Mouse (Mus musculus): ENCODE data around the gene Polr2m. TPM values are rescaled to one million over a fixed set of nuclear protein-coding genes. Genes with fewer than 3 reads are reported as not detected.

The Polr2m gene
- polyA plus RNA-seq, 1 experiment = 305 TPM

DNA sequence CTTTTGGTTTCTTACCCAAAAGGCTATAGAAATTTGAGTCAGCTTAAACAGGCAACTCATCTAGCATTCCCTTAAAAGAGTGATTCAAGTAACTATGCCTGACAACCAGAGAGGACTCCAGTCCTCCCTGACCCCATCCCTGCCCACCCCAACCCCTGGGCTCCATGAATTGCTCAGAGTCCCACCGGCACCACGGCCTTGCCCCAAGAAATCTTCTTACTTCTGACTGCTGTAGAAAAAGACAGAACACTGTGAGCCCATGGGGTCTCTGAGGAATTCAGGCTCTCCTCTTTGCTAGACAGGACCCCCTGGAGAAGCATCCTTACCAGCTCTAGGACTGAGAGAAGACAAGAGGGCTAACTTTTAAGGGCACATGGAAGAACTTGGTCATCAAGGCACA is 40.4 kb downstream of the Polr2m start:
- no peaks in the 10 kb centered on the region for H3K4me1 ChIP-seq (ENCODE audit: control insufficient read depth, insufficient read depth, low read length)

DNA sequence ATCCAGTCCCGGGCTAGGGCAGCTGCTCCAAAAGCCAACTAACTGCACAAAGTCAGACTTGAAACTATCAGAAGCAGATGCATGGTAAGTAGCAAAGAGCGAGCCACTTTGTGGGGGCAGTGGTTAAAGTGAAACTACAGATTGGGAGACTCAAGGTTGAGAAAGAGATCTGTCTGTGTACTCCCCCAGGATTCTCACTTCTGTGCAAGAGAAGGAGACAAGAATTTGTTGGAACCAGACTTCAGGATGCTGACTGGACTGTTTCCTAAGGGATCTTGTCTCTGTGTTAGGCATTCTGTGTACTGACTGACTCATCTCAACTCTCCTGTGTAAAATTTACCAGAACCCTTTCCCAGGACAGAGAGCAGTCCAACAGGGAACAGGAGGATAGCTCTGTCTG is 47.6 kb downstream of the Polr2m start:
- no peak overlapping the region for H3K4me3 ChIP-seq (replicated peaks; ENCODE audit: insufficient read depth, low read depth, low read length)
- H3K4me1 ChIP-seq (ENCODE audit: control insufficient read depth, insufficient read depth, low read length) = no peaks in the 10 kb centered on the region
- no peak overlapping the region for H3K27ac ChIP-seq (ENCODE audit: insufficient read depth, low read length)
- TF ChIP-seq POLR2A (IDR thresholded peaks at IDR 0.05; ENCODE audit: borderline replicate concordance, insufficient read depth, low read length) = no peak
- TF ChIP-seq CTCF (IDR thresholded peaks at IDR 0.05; ENCODE audit: borderline replicate concordance, insufficient read depth, low read depth, low read length) = no peak
- DNase-seq = no peak
- 91% methylated on average over 2 of the region's 2 CpGs for WGBS
- no peaks in the 10 kb centered on the region for H3K27me3 ChIP-seq (ENCODE audit: control insufficient read depth, insufficient read depth, low read length)

More for the DNA sequence above, 40.4 kb downstream of the Polr2m start:
- no peak overlapping the region for H3K27ac ChIP-seq (ENCODE audit: insufficient read depth, low read length)
- no peaks in the 10 kb centered on the region for H3K27me3 ChIP-seq (ENCODE audit: control insufficient read depth, insufficient read depth, low read length)
- no peak overlapping the region for H3K4me3 ChIP-seq (replicated peaks; ENCODE audit: insufficient read depth, low read depth, low read length)
- DNase-seq = no peak
- TF ChIP-seq CTCF (IDR thresholded peaks at IDR 0.05; ENCODE audit: borderline replicate concordance, insufficient read depth, low read depth, low read length) = no peak
- no peak for TF ChIP-seq POLR2A (IDR thresholded peaks at IDR 0.05; ENCODE audit: borderline replicate concordance, insufficient read depth, low read length)
- WGBS = 67% methylated on average over 2 of the region's 2 CpGs

Other genes with a start within 250 kb of the Polr2m start
- gene Myzap, start 106.4 kb upstream of the Polr2m start, polyA plus RNA-seq (2012; rRNA removed) = 0.92 and 0.98 TPM in 2 replicates

Data from cerebellum, adult 2 months (tissue).